Mouse (Mus musculus) limb, embryonic 13.5 days (tissue): Measurements from ENCODE around the gene Arid3a. TPM values are rescaled to one million over a fixed set of nuclear protein-coding genes. Genes with fewer than 3 reads are reported as not detected.

Source experiments
- ATAC-seq: fragments of 200-750 bp; cut with Nextera tagmentation; 2 replicates; pipeline ENCODE4 v1.8.0; 2017; ENCODE audit warnings: low read depth, moderate number of reproducible peaks, moderate TSS enrichment; ENCODE audit not compliant: low FRiP score
- H3K27ac ChIP-seq: fragments of 300-500 bp; sonication (generic); 2 replicates; pipeline ENCODE4 v1.5.1; 2015; ENCODE audit warnings: inconsistent platforms, mild to moderate bottlenecking, moderate library complexity
- H3K27me3 ChIP-seq: fragments of 300-500 bp; sonication (generic); 2 replicates; pipeline ENCODE4 v1.6.1; 2015; ENCODE audit warnings: mild to moderate bottlenecking, inconsistent platforms
- H3K36me3 ChIP-seq: fragments of 300-500 bp; sonication (generic); 2 replicates; pipeline ENCODE4 v1.6.1; 2015; ENCODE audit warnings: inconsistent platforms, mild to moderate bottlenecking, moderate library complexity
- H3K4me1 ChIP-seq: fragments of 300-500 bp; sonication (generic); 2 replicates; pipeline ENCODE4 v1.6.1; 2015; ENCODE audit warnings: inconsistent platforms
- H3K4me2 ChIP-seq: fragments of 300-500 bp; sonication (generic); replicated peaks from 2 replicates; pipeline ENCODE4 v1.6.1; 2015; ENCODE audit warnings: inconsistent platforms, mild to moderate bottlenecking, moderate library complexity
- H3K4me3 ChIP-seq: fragments of 300-500 bp; sonication (generic); 2 replicates; pipeline ENCODE4 v1.5.1; 2015; ENCODE audit warnings: moderate library complexity, mild to moderate bottlenecking, inconsistent platforms
- H3K9ac ChIP-seq: fragments of 300-500 bp; sonication (generic); 2 replicates; pipeline ENCODE4 v1.6.1; 2015; ENCODE audit warnings: mild to moderate bottlenecking, inconsistent platforms
- H3K9me3 ChIP-seq: fragments of 300-500 bp; sonication (generic); 2 replicates; pipeline ENCODE4 v1.6.1; 2016; ENCODE audit warnings: inconsistent platforms
- WGBS: fragments of 180-500 bp; shearing (Covaris S2); methylation state at CpG from one replicate; pipeline ENCODE4 v1.1.7; 2015; 5-methylcytosine and 5-hydroxymethylcytosine counted together
- polyA plus RNA-seq: library from polyadenylated mRNA; unstranded; fragments of >200 nt; fragmentation: Nextera tagmentation; extraction: Ambion mirVana; gene quantifications from 2 replicates; pipeline ENCODE4 v1.2.1, GENCODE M21; 2015

Arid3a gene
- polyA plus RNA-seq, 1 experiment from 2014 or later = 6.2 TPM

DNA sequence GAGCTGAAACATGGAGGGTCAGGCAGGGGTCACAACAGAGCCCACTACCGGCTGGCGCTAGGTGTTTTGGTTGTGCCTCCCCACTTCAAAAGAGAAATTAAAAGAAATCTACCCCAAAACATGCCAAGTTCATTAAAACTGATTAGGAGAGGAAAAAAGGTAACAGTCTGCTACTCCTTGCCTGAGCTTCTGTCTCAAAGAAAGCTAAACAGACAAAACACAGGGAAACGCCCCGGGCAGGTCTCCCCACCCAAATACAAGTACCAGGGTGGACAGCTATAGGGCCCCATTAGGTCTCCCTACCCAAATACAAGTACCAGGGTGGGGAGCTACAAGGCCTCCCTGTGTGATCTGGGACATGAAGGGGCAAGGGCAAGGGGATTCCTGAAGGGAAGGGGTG lies 16.3 kb upstream of the Arid3a start, which contains the start of gene Gm26602:
Gene Gm26602 (plus strand): TSS at position 301 of the 400 bp plus-strand sequence.
- Histone ChIP-seq H3K9me3 (no peaks in the 10 kb centered on the region), H3K4me2 (peak within 1 kb of the TSS; percentile 54), H3K4me3 (no peak within 1 kb of the TSS), H3K9ac (no peak within 1 kb of the TSS; the same call in 1 of the 2 replicates), H3K4me1 (peaks cover 29% of the 10 kb centered on the region), H3K27me3 (no peaks in the 10 kb centered on the region), H3K27ac (no peak within 1 kb of the TSS), H3K36me3 (peaks cover 51% of the 10 kb centered on the region)
- no peak for ATAC-seq
- 89% methylated on average over 4 of the region's 4 CpGs for WGBS

- Histone ChIP-seq H3K27me3 (peaks cover 3% of the 10 kb centered on the region), H3K9ac (0 out of 2 replicates have a peak overlapping the region, but pooled peaks have one; percentile 45), H3K36me3 (peaks cover 33% of the 10 kb centered on the region), H3K9me3 (no peaks in the 10 kb centered on the region), H3K4me3 (no peak overlapping the region), H3K4me2 (no peak overlapping the region), H3K4me1 (peaks cover 38% of the 10 kb centered on the region), H3K27ac (no peak overlapping the region)
- 60% methylated on average over 20 of the region's 20 CpGs for WGBS
- no peak for ATAC-seq
Measured at GRCm38 (mm10) chr10:79912412-79912811, 14.4 kb upstream of the Arid3a start.

DNA sequence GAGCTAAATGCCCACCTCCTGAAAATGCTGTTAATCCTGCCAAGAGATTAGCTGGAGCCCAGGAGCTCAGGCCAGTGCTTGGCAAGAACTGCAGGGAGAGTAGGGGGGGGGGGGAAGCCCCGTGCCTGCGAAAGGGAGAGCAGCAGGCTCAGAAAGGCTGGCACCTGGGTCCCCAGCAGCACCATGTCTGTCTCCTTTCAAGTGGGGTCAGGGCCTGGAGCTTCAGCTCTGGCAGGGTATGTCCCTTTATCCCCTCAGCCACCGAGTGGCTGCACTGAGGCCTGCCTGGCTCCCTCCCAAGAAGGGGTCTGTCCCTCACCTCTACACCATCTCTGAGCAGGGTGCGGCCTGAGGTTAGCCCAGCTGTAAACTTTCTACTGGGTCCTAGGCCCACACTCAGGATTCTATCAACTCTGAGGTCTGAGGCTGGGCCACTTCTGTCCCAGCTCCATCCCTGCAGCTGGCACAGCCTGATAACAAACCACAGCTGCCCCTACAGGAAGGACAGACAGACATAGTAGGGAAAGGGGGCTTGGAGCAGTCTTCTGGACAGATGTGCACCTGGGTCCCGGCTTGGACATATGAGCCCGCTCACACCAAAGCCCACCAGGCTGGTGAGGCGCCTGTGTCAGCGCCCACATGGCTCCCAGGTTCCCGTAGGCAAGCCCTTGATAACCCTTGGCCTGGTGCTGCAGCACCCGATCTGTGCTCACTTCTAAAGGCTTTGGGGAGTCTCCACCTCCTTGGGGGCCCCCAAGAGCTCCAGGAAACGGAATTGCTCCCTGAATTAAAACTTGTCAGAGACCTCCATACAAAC lies 12.5 kb upstream of the Arid3a start:
- H3K4me2 ChIP-seq = peak overlapping the region; percentile 99; the same call in 1 of the 2 replicates
- ATAC-seq = no peak
- H3K27me3 ChIP-seq = peaks cover 22% of the 10 kb centered on the region
- H3K9me3 ChIP-seq = no peaks in the 10 kb centered on the region
- peaks cover 45% of the 10 kb centered on the region for H3K4me1 ChIP-seq
- peaks cover 33% of the 10 kb centered on the region for H3K36me3 ChIP-seq
- H3K9ac ChIP-seq = peak overlapping the region; percentile 95
- no peak overlapping the region for H3K4me3 ChIP-seq
- 70% methylated on average over 10 of the region's 11 CpGs for WGBS
- H3K27ac ChIP-seq = no peak overlapping the region

- H3K9ac ChIP-seq = peak overlapping the region; percentile 95
- peaks cover 33% of the 10 kb centered on the region for H3K36me3 ChIP-seq
- peaks cover 48% of the 10 kb centered on the region for H3K4me1 ChIP-seq
- no peak overlapping the region for H3K27ac ChIP-seq
- peaks cover 29% of the 10 kb centered on the region for H3K27me3 ChIP-seq
- ATAC-seq = no peak
- H3K4me3 ChIP-seq = peak overlapping the region; percentile 76
- H3K4me2 ChIP-seq = peak overlapping the region; percentile 99
- 67% methylated on average over 7 of the region's 7 CpGs for WGBS
- no peaks in the 10 kb centered on the region for H3K9me3 ChIP-seq
Measured at GRCm38 (mm10) chr10:79914948-79915596, 11.8 kb upstream of the Arid3a start.

- H3K4me3 ChIP-seq = peak overlapping the region; percentile 76
- peak overlapping the region; percentile 95 for H3K9ac ChIP-seq
- H3K4me2 ChIP-seq = peak overlapping the region; percentile 99
- H3K4me1 ChIP-seq = peaks cover 56% of the 10 kb centered on the region
- peaks cover 39% of the 10 kb centered on the region for H3K27me3 ChIP-seq
- H3K9me3 ChIP-seq = no peaks in the 10 kb centered on the region
- peaks cover 24% of the 10 kb centered on the region for H3K36me3 ChIP-seq
- H3K27ac ChIP-seq = no peak overlapping the region; the same call in 1 of the 2 replicates
- ATAC-seq = no peak
- WGBS = 4% methylated on average over 8 of the region's 8 CpGs
Measured at GRCm38 (mm10) chr10:79916081-79916480, 10.8 kb upstream of the Arid3a start.

GRCm38 (mm10) chr10:79916808-79917531 lies 9.9 kb upstream of the Arid3a start, which contains the start of gene Kiss1r:
TSS of gene Kiss1r (plus strand) at chr10:79916971.
- peak; percentile 81 for ATAC-seq
- peak within 1 kb of the TSS; percentile 99 for H3K4me2 ChIP-seq
- peaks cover 16% of the 10 kb centered on the region for H3K36me3 ChIP-seq
- H3K27me3 ChIP-seq = peaks cover 48% of the 10 kb centered on the region
- H3K9me3 ChIP-seq = no peaks in the 10 kb centered on the region
- H3K9ac ChIP-seq = peak within 1 kb of the TSS; percentile 95
- peak within 1 kb of the TSS; percentile 75; the same call in 1 of the 2 replicates for H3K27ac ChIP-seq
- H3K4me1 ChIP-seq = peaks cover 64% of the 10 kb centered on the region
- WGBS = 2% methylated on average over 41 of the region's 42 CpGs
- H3K4me3 ChIP-seq = peak within 1 kb of the TSS; percentile 76

- Histone ChIP-seq H3K27ac (no peak overlapping the region), H3K4me2 (peak overlapping the region; percentile 99), H3K4me3 (peak overlapping the region; percentile 76), H3K27me3 (peaks cover 55% of the 10 kb centered on the region), H3K36me3 (peaks cover 9% of the 10 kb centered on the region), H3K4me1 (peaks cover 64% of the 10 kb centered on the region), H3K9me3 (peaks cover 4% of the 10 kb centered on the region; the same call in 1 of the 2 replicates), H3K9ac (peak overlapping the region; percentile 95)
- no peak for ATAC-seq
- WGBS = 68% methylated on average over 5 of the region's 5 CpGs
Measured at GRCm38 (mm10) chr10:79917532-79918100, 9.2 kb upstream of the Arid3a start.

DNA sequence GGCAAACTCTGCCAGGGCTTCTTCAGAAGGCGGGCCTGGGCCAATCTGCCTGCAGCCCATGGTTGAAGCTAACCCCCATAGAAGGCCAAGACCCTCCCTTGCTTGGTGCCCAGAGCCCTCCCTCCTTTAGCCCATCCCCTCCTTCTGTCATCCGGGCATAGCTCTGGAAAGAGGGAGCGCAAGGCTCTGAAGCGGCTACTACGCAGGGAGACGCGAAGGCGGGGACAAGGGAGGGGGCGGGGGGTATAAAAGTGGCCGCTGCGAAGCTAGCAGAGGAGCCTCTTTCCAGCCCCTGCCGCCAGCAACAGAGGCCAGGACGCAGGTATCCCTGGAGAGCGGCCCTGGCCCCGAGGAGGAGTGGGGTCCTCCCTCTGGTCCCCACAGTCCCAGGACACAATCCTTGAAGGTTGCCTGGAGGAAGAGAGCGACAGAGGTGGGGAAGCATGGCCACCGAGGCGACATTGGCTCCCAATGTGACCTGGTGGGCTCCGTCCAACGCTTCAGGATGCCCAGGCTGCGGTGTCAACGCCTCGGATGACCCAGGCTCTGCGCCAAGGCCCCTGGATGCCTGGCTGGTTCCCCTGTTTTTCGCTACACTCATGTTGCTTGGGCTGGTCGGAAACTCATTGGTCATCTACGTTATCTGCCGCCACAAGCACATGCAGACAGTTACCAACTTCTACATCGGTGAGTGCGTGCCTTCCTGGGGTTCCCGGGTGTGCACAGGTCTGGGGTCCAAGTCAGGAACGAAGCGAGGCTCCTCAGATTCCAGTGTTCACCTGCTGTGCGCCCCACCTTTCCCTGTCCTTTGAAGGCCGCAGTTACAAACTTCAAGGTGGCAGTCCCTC lies 8.4 kb upstream of the Arid3a start:
- H3K9ac ChIP-seq = peak overlapping the region; percentile 50
- peaks cover 64% of the 10 kb centered on the region for H3K4me1 ChIP-seq
- H3K4me3 ChIP-seq = peak overlapping the region; percentile 76

DNA sequence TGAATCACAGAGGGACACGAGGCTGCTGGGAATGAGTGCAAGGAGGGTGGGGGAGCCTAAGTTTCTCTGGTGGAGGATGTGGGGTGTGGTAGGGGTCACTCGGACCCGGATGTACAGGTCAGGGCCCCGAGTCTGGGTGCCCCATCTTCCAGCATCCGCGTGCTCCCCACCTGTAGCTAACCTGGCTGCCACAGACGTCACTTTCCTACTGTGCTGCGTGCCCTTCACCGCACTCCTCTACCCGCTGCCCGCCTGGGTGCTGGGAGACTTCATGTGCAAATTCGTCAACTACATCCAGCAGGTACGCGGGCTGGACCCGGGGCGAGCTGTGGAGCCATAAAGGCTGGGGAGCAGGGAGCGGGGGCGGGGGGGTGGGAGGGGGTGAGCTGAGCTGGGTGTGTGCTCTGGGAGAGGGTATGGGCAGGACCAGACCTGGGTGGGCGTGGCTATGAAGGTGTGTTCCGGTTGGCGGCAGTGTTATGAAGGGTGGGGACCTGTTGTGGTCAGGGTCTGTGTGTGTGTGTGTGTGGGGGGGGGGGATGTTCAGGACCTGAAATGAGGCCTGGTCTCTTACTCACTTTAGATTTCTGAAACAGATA lies 7.5 kb upstream of the Arid3a start:
- peaks cover 60% of the 10 kb centered on the region for H3K4me1 ChIP-seq
- peaks cover 72% of the 10 kb centered on the region for H3K27me3 ChIP-seq
- H3K9ac ChIP-seq = peak overlapping the region; percentile 51
- WGBS = 3% methylated on average over 21 of the region's 21 CpGs
- H3K4me3 ChIP-seq = peak overlapping the region; percentile 76
- ATAC-seq = no peak
- no peak overlapping the region for H3K27ac ChIP-seq
- H3K9me3 ChIP-seq = peaks cover 4% of the 10 kb centered on the region; the same call in 1 of the 2 replicates
- H3K4me2 ChIP-seq = peak overlapping the region; percentile 51
- H3K36me3 ChIP-seq = no peaks in the 10 kb centered on the region

More for the DNA sequence above, 8.4 kb upstream of the Arid3a start:
- Histone ChIP-seq H3K4me2 (peak overlapping the region; percentile 99), H3K9me3 (peaks cover 4% of the 10 kb centered on the region; the same call in 1 of the 2 replicates), H3K27me3 (peaks cover 63% of the 10 kb centered on the region), H3K36me3 (peaks cover under 1% of the 10 kb centered on the region), H3K27ac (no peak overlapping the region)
- ATAC-seq = no peak
- 4% methylated on average over 35 of the region's 35 CpGs for WGBS

- peak overlapping the region; percentile 34 for H3K4me3 ChIP-seq
- no peak overlapping the region for H3K9ac ChIP-seq
- peak overlapping the region; percentile 59 for H3K4me2 ChIP-seq
- WGBS = 21% methylated on average over 26 of the region's 26 CpGs
- peaks cover 4% of the 10 kb centered on the region; the same call in 1 of the 2 replicates for H3K9me3 ChIP-seq
- H3K27me3 ChIP-seq = peaks cover 72% of the 10 kb centered on the region
- no peak overlapping the region for H3K27ac ChIP-seq
- no peak for ATAC-seq
- H3K4me1 ChIP-seq = peaks cover 51% of the 10 kb centered on the region
- no peaks in the 10 kb centered on the region for H3K36me3 ChIP-seq
Measured at GRCm38 (mm10) chr10:79920056-79920890, 6.6 kb upstream of the Arid3a start.
